Mouse (Mus musculus) heart, embryonic 12.5 days (tissue): ENCODE data around the gene Trappc6a. TPM values are rescaled to one million over a fixed set of nuclear protein-coding genes. Genes with fewer than 3 reads are reported as not detected.
A peak's percentile ranks its signal among the peaks of the same experiment; 100 is the strongest.

Source experiments
- ATAC-seq: fragments of 200-750 bp; cut with Nextera tagmentation; 2 replicates; pipeline ENCODE4 v1.8.0; 2017; ENCODE audit warnings: moderate TSS enrichment, moderate library complexity; ENCODE audit not compliant: insufficient number of reproducible peaks, low FRiP score
- H3K27ac ChIP-seq: fragments of 300-500 bp; sonication (generic); 2 replicates; pipeline ENCODE4 v1.5.1; 2016; ENCODE audit warnings: mild to moderate bottlenecking, moderate library complexity; ENCODE audit not compliant: poor library complexity, severe bottlenecking
- H3K27me3 ChIP-seq: fragments of 300-500 bp; sonication (generic); replicated peaks from 2 replicates; pipeline ENCODE4 v1.6.1; 2016; ENCODE audit warnings: mild to moderate bottlenecking, moderate library complexity
- H3K36me3 ChIP-seq: fragments of 300-500 bp; sonication (generic); 2 replicates; pipeline ENCODE4 v1.6.1; 2016; ENCODE audit warnings: mild to moderate bottlenecking, moderate library complexity
- H3K4me1 ChIP-seq: fragments of 300-500 bp; sonication (generic); replicated peaks from 2 replicates; pipeline ENCODE4 v1.6.1; 2016; ENCODE audit warnings: mild to moderate bottlenecking
- H3K4me2 ChIP-seq: fragments of 300-500 bp; sonication (generic); 2 replicates; pipeline ENCODE4 v1.6.1; 2016; ENCODE audit warnings: mild to moderate bottlenecking, moderate library complexity
- H3K4me3 ChIP-seq: fragments of 300-500 bp; sonication (generic); 2 replicates; pipeline ENCODE4 v1.5.1; 2016; ENCODE audit warnings: mild to moderate bottlenecking
- H3K9ac ChIP-seq: fragments of 300-500 bp; sonication (generic); 2 replicates; pipeline ENCODE4 v1.6.1; 2016; ENCODE audit warnings: mild to moderate bottlenecking, moderate library complexity
- H3K9me3 ChIP-seq: fragments of 300-500 bp; sonication (generic); replicated peaks from 2 replicates; pipeline ENCODE4 v1.6.1; 2016; ENCODE audit warnings: mild to moderate bottlenecking, moderate library complexity
- WGBS: fragments of 180-500 bp; shearing (Covaris S2); methylation state at CpG from one replicate; pipeline ENCODE4 v1.1.7; 2016; 5-methylcytosine and 5-hydroxymethylcytosine counted together
- polyA plus RNA-seq: library from polyadenylated mRNA; unstranded; fragments of >200 nt; fragmentation: Nextera tagmentation; extraction: Ambion mirVana; gene quantifications from 2 replicates; pipeline ENCODE4 v1.2.1, GENCODE M21; 2016

The Trappc6a gene
- polyA plus RNA-seq, 1 experiment from 2014 or later = 74.0 TPM

- Histone ChIP-seq H3K36me3 (peaks cover 14% of the 10 kb centered on the region), H3K4me1 (peaks cover 31% of the 10 kb centered on the region), H3K4me3 (peak overlapping the region; percentile 41), H3K4me2 (peak overlapping the region; percentile 78), H3K27ac (no peak overlapping the region), H3K9ac (peak overlapping the region; percentile 65), H3K9me3 (no peaks in the 10 kb centered on the region), H3K27me3 (peaks cover 70% of the 10 kb centered on the region)
- ATAC-seq = no peak
- WGBS = 14% methylated on average over 24 of the region's 24 CpGs
Measured at GRCm38 (mm10) chr7:19524420-19525104, 16.4 kb downstream of the Trappc6a start.

- no peak overlapping the region for H3K4me3 ChIP-seq
- ATAC-seq = no peak
- no peak overlapping the region for H3K4me2 ChIP-seq
- WGBS = 42% methylated on average over 2 of the region's 2 CpGs
- peaks cover 64% of the 10 kb centered on the region for H3K27me3 ChIP-seq
- H3K9me3 ChIP-seq = no peaks in the 10 kb centered on the region
- peaks cover 25% of the 10 kb centered on the region for H3K4me1 ChIP-seq
- H3K9ac ChIP-seq = no peak overlapping the region
- no peak overlapping the region for H3K27ac ChIP-seq
- peaks cover 19% of the 10 kb centered on the region for H3K36me3 ChIP-seq
Measured at GRCm38 (mm10) chr7:19525105-19525481, 16.9 kb downstream of the Trappc6a start.

- Histone ChIP-seq H3K27me3 (peaks cover 5% of the 10 kb centered on the region), H3K36me3 (peaks cover 76% of the 10 kb centered on the region), H3K9ac (no peak overlapping the region), H3K9me3 (no peaks in the 10 kb centered on the region), H3K4me3 (no peak overlapping the region), H3K4me1 (peaks cover under 1% of the 10 kb centered on the region; the same call in 1 of the 2 replicates), H3K27ac (no peak overlapping the region), H3K4me2 (no peak overlapping the region)
- WGBS = 75% methylated on average over 10 of the region's 10 CpGs
- no peak for ATAC-seq
Measured at GRCm38 (mm10) chr7:19531077-19531476, 22.9 kb downstream of the Trappc6a start.

- H3K27ac ChIP-seq = no peak overlapping the region
- H3K4me1 ChIP-seq = peaks cover 11% of the 10 kb centered on the region
- 93% methylated on average over 14 of the region's 14 CpGs for WGBS
- H3K4me3 ChIP-seq = no peak overlapping the region
- H3K36me3 ChIP-seq = peaks cover 76% of the 10 kb centered on the region
- H3K9ac ChIP-seq = no peak overlapping the region
- H3K4me2 ChIP-seq = no peak overlapping the region
- no peak for ATAC-seq
- H3K27me3 ChIP-seq = no peaks in the 10 kb centered on the region
- no peaks in the 10 kb centered on the region for H3K9me3 ChIP-seq
Measured at GRCm38 (mm10) chr7:19532240-19532639, 24.0 kb downstream of the Trappc6a start.

- Histone ChIP-seq H3K36me3 (peaks cover 61% of the 10 kb centered on the region), H3K9me3 (no peaks in the 10 kb centered on the region), H3K4me3 (no peak overlapping the region), H3K27me3 (no peaks in the 10 kb centered on the region), H3K4me2 (no peak overlapping the region), H3K4me1 (peaks cover 15% of the 10 kb centered on the region), H3K9ac (no peak overlapping the region), H3K27ac (no peak overlapping the region)
- WGBS = 96% methylated on average over 10 of the region's 10 CpGs
- no peak for ATAC-seq
Measured at GRCm38 (mm10) chr7:19534676-19535075, 26.5 kb downstream of the Trappc6a start.

GRCm38 (mm10) chr7:19540771-19541566 lies 32.8 kb downstream of the Trappc6a start:
- no peaks in the 10 kb centered on the region for H3K36me3 ChIP-seq
- H3K9me3 ChIP-seq = no peaks in the 10 kb centered on the region
- no peak overlapping the region for H3K4me3 ChIP-seq
- no peak overlapping the region for H3K27ac ChIP-seq
- WGBS = 89% methylated on average over 2 of the region's 2 CpGs
- ATAC-seq = no peak
- H3K9ac ChIP-seq = no peak overlapping the region
- peaks cover 50% of the 10 kb centered on the region for H3K4me1 ChIP-seq
- H3K4me2 ChIP-seq = no peak overlapping the region
- H3K27me3 ChIP-seq = no peaks in the 10 kb centered on the region

- no peaks in the 10 kb centered on the region for H3K9me3 ChIP-seq
- no peak overlapping the region for H3K27ac ChIP-seq
- no peak overlapping the region for H3K9ac ChIP-seq
- ATAC-seq = no peak
- H3K27me3 ChIP-seq = no peaks in the 10 kb centered on the region
- H3K4me2 ChIP-seq = no peak overlapping the region
- no peaks in the 10 kb centered on the region for H3K36me3 ChIP-seq
- H3K4me3 ChIP-seq = no peak overlapping the region
- 83% methylated on average over 7 of the region's 7 CpGs for WGBS
- H3K4me1 ChIP-seq = peaks cover 51% of the 10 kb centered on the region
Measured at GRCm38 (mm10) chr7:19541681-19542154, 33.5 kb downstream of the Trappc6a start.

GRCm38 (mm10) chr7:19542155-19542691 lies 34.0 kb downstream of the Trappc6a start:
- Histone ChIP-seq H3K9ac (no peak overlapping the region), H3K36me3 (no peaks in the 10 kb centered on the region), H3K4me2 (no peak overlapping the region), H3K27me3 (no peaks in the 10 kb centered on the region), H3K9me3 (no peaks in the 10 kb centered on the region), H3K4me3 (no peak overlapping the region), H3K4me1 (peaks cover 49% of the 10 kb centered on the region), H3K27ac (no peak overlapping the region)
- WGBS = 69% methylated on average over 8 of the region's 8 CpGs
- ATAC-seq = no peak

GRCm38 (mm10) chr7:19543584-19543983 lies 35.4 kb downstream of the Trappc6a start:
- Histone ChIP-seq H3K9me3 (no peaks in the 10 kb centered on the region), H3K4me3 (no peak overlapping the region), H3K27ac (no peak overlapping the region), H3K4me2 (no peak overlapping the region), H3K36me3 (no peaks in the 10 kb centered on the region; the same call in 1 of the 2 replicates), H3K9ac (no peak overlapping the region), H3K4me1 (peaks cover 52% of the 10 kb centered on the region), H3K27me3 (no peaks in the 10 kb centered on the region)
- WGBS = 50% methylated on average over 6 of the region's 6 CpGs
- 0 out of 2 replicates have a peak, but pooled peaks have one; percentile 26 for ATAC-seq

GRCm38 (mm10) chr7:19546007-19546406 lies 37.8 kb downstream of the Trappc6a start:
- ATAC-seq = no peak
- no peaks in the 10 kb centered on the region; the same call in 1 of the 2 replicates for H3K36me3 ChIP-seq

GRCm38 (mm10) chr7:19547344-19547969 lies 39.3 kb downstream of the Trappc6a start:
- ATAC-seq = no peak
- Histone ChIP-seq H3K4me1 (peaks cover 49% of the 10 kb centered on the region), H3K27me3 (no peaks in the 10 kb centered on the region), H3K27ac (no peak overlapping the region), H3K36me3 (peaks cover 4% of the 10 kb centered on the region), H3K9ac (no peak overlapping the region), H3K9me3 (no peaks in the 10 kb centered on the region), H3K4me3 (no peak overlapping the region), H3K4me2 (no peak overlapping the region)
- 85% methylated on average over 2 of the region's 2 CpGs for WGBS

More at GRCm38 (mm10) chr7:19546007-19546406, 37.8 kb downstream of the Trappc6a start:
- no peak overlapping the region for H3K4me3 ChIP-seq
- H3K9ac ChIP-seq = no peak overlapping the region
- H3K27me3 ChIP-seq = no peaks in the 10 kb centered on the region
- H3K4me2 ChIP-seq = no peak overlapping the region
- H3K4me1 ChIP-seq = peaks cover 59% of the 10 kb centered on the region
- WGBS = 62% methylated on average over 3 of the region's 3 CpGs
- no peak overlapping the region for H3K27ac ChIP-seq
- H3K9me3 ChIP-seq = no peaks in the 10 kb centered on the region
